Mouse (Mus musculus) cortical plate, adult 2 months (tissue): Measurements from ENCODE around the gene Dtx3.

Source experiments
- CTCF ChIP-seq: fragments of 200-500 bp; IDR thresholded peaks from 2 replicates; pipeline ENCODE4 v1.5.1; 2011; ENCODE audit warnings: mild to moderate bottlenecking, control low read depth, low read length; ENCODE audit not compliant: insufficient read depth; ENCODE audit errors: extremely low read depth
- POLR2A ChIP-seq: fragments of 200-500 bp; IDR thresholded peaks from 2 replicates; pipeline ENCODE4 v1.6.1; 2011; ENCODE audit warnings: mild to moderate bottlenecking, low read length, control low read depth; ENCODE audit not compliant: insufficient read depth; ENCODE audit errors: extremely low read depth

DNA sequence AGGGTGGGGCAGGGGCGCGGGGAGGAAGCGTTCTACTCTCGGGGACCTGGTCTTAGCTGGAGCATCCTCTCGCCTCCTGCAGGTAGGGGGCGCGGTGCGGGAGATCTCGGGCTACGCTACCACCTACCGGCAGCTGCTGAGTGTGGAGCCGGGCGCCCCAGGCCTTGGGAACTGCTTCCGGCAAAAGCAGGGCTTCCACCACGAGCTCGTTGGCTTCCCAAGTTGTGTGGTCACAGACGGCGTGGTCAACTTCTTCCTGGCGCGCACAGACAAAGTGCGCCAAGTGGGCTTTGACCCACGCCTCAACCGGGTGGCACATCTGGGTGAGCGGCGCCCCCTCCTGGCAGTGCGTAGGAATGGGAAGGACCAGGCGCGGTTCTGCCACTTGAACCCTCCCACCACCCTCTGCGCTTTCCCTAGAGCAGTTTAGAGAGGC lies 24.7 kb downstream of the Dtx3 start:
- peak; percentile 56 for TF ChIP-seq CTCF
- TF ChIP-seq POLR2A: no peak
